In genomic region chr13:30085005-30085404, GRCm38 (mm10) we compare ENCODE assay signal across 8 mouse cellular contexts. TPM values are rescaled to one million over a fixed set of nuclear protein-coding genes. Genes with fewer than 3 reads are reported as not detected.
DNase-seq lines count a peak whose midpoint lies in the region; ATAC-seq and TF ChIP-seq lines count a peak whose summit lies in the region.

No protein-coding gene starts in this region.

- peak; percentile 100 for ATAC-seq in granulocyte monocyte progenitor cell, adult 5-6 weeks (replicated peaks; ENCODE audit: poor library complexity, severe bottlenecking)
- peak; percentile 77 for ATAC-seq in intestine, postnatal 0 days
- ATAC-seq in midbrain, embryonic 11.5 days (ENCODE audit: low FRiP score): peak; percentile 92

- H3K9me3 ChIP-seq in embryonic facial prominence, embryonic 10.5 days: no peaks in the 10 kb centered on the region
- H3K9me3 ChIP-seq in intestine, postnatal 0 days (ENCODE audit: control insufficient read depth): no peaks in the 10 kb centered on the region
- no peaks in the 10 kb centered on the region for H3K9me3 ChIP-seq in midbrain, embryonic 11.5 days (ENCODE audit: control insufficient read depth, low read length)

- peak; percentile 95 for TF ChIP-seq CTCF in intestine, postnatal 0 days (IDR thresholded peaks at IDR 0.05; ENCODE audit: low read depth)

- no peaks in the 10 kb centered on the region for H3K36me3 ChIP-seq in embryonic facial prominence, embryonic 10.5 days (replicated peaks)
- H3K36me3 ChIP-seq in intestine, postnatal 0 days (ENCODE audit: control insufficient read depth, insufficient read depth): no peaks in the 10 kb centered on the region
- no peaks in the 10 kb centered on the region for H3K36me3 ChIP-seq in midbrain, embryonic 11.5 days (ENCODE audit: control insufficient read depth, insufficient read depth, low read length)

- DNase-seq in adrenal gland, postnatal 10 days: peak; percentile 91
- DNase-seq in embryonic facial prominence, embryonic 10.5 days (ENCODE audit: low spot score): peak; percentile 91
- DNase-seq in left cerebral cortex, postnatal 36 days (ENCODE audit: low spot score in 2 of 2): peak; percentile 69
- peak; percentile 99 for DNase-seq in midbrain, embryonic 11.5 days (ENCODE audit: low spot score, missing footprints)
- peak; percentile 85 for DNase-seq in right cerebral cortex, postnatal 4 days
- peak; percentile 82 for DNase-seq in yolk sac, embryonic 10.5 days (ENCODE audit: low spot score)

- H3K4me1 ChIP-seq in embryonic facial prominence, embryonic 10.5 days: peaks cover 24% of the 10 kb centered on the region
- no peaks in the 10 kb centered on the region for H3K4me1 ChIP-seq in intestine, postnatal 0 days (replicated peaks; ENCODE audit: control insufficient read depth, insufficient read depth, low read length)
- H3K4me1 ChIP-seq in midbrain, embryonic 11.5 days (ENCODE audit: control insufficient read depth, insufficient read depth, low read length): no peaks in the 10 kb centered on the region

- peak overlapping the region; percentile 70; the same call in 1 of the 2 replicates for H3K27ac ChIP-seq in embryonic facial prominence, embryonic 10.5 days (replicated peaks)
- no peak overlapping the region for H3K27ac ChIP-seq in intestine, postnatal 0 days (ENCODE audit: low read depth, low read length)
- H3K27ac ChIP-seq in midbrain, embryonic 11.5 days (ENCODE audit: low read depth, low read length): no peak overlapping the region

- intact Hi-C loops in left cerebral cortex, postnatal 36 days (cut with DNase I): loop anchor here (1.0 to 5.0 kb wide), 2 partner anchors 103 to 230 kb away; partner anchors contain the start of gene Cdkal1

- no peak overlapping the region for H3K9ac ChIP-seq in intestine, postnatal 0 days (ENCODE audit: low read depth, low read length)
- no peak overlapping the region for H3K9ac ChIP-seq in midbrain, embryonic 11.5 days (ENCODE audit: low read length)

- 2% methylated on average over 10 of the region's 10 CpGs for WGBS in embryonic facial prominence, embryonic 10.5 days
- WGBS in intestine, postnatal 0 days: 1% methylated on average over 10 of the region's 10 CpGs
- WGBS in midbrain, embryonic 11.5 days: under 1% methylated on average over 10 of the region's 10 CpGs

- no peak overlapping the region for H3K4me3 ChIP-seq in embryonic facial prominence, embryonic 10.5 days
- H3K4me3 ChIP-seq in intestine, postnatal 0 days (ENCODE audit: low read depth, low read length): no peak overlapping the region
- H3K4me3 ChIP-seq in midbrain, embryonic 11.5 days (ENCODE audit: low read depth, low read length): no peak overlapping the region

- H3K4me2 ChIP-seq in intestine, postnatal 0 days (replicated peaks; ENCODE audit: low read depth): peak overlapping the region; percentile 37
- no peak overlapping the region for H3K4me2 ChIP-seq in midbrain, embryonic 11.5 days

- no peaks in the 10 kb centered on the region for H3K27me3 ChIP-seq in embryonic facial prominence, embryonic 10.5 days (replicated peaks; ENCODE audit: low read depth, poor library complexity, severe bottlenecking)
- no peaks in the 10 kb centered on the region for H3K27me3 ChIP-seq in intestine, postnatal 0 days (replicated peaks; ENCODE audit: control insufficient read depth, insufficient read depth, low read length)
- H3K27me3 ChIP-seq in midbrain, embryonic 11.5 days (ENCODE audit: control insufficient read depth, insufficient read depth, low read length): no peaks in the 10 kb centered on the region

RNA-seq across cellular contexts. Expression of gene Mboat1, which starts 51.3 kb away (rescaled TPM):
- total RNA-seq in adrenal gland, postnatal 10 days (2021): 1 to 10 TPM; 4.4 to 5.5 TPM
- 6.3 and 7.6 TPM in 2 replicates for polyA plus RNA-seq in embryonic facial prominence, embryonic 10.5 days (2016; fragmentation: Nextera tagmentation; extraction: Ambion mirVana)
- total RNA-seq in granulocyte monocyte progenitor cell, adult 5-6 weeks (2014; fragmentation: Nextera tagmentation): 10.9 and 21.3 TPM in 2 replicates
- 8.9 and 12.8 TPM in 2 replicates for total RNA-seq in granulocyte monocyte progenitor cell, adult 5-6 weeks (2017)
- polyA plus RNA-seq in intestine, postnatal 0 days (2015; fragmentation: Nextera tagmentation; extraction: Ambion mirVana): 10.8 and 13.6 TPM in 2 replicates
- 1 to 10 TPM in 1 of 2 experiments, under 1 TPM in 1; 0.75 to 1.1 TPM for total RNA-seq in left cerebral cortex, postnatal 36 days (2021)
- polyA plus RNA-seq in midbrain, embryonic 11.5 days (2014; fragmentation: Nextera tagmentation; extraction: Ambion mirVana): 5.8 and 7.2 TPM in 2 replicates
